9 mouse cellular contexts compared by ENCODE assay signal in genomic region chr6:127768621-127769274, GRCm38 (mm10). TPM values are rescaled to one million over a fixed set of nuclear protein-coding genes. Genes with fewer than 3 reads are reported as not detected.
A peak's percentile ranks its signal among the peaks of the same experiment; 100 is the strongest.
DNase-seq lines count a peak whose midpoint lies in the region; ATAC-seq and TF ChIP-seq lines count a peak whose summit lies in the region.
"Had no signal": no experiment of that assay in that cellular context is flagged by ENCODE, and none has a peak within 500 bp of the region (broad histone marks: within the 10 kb centered on the region; RNA-seq: fewer than 3 reads in every experiment).

No protein-coding gene starts in this region.

- H3K4me1 ChIP-seq in lung, postnatal 0 days (ENCODE audit: insufficient read depth, low read depth, low read length) = 0 out of 2 replicates have a peak, but pooled peaks cover 5% of the 10 kb centered on the region
- 0 out of 2 replicates have a peak, but pooled peaks cover 10% of the 10 kb centered on the region for H3K4me1 ChIP-seq in hindbrain, postnatal 0 days (ENCODE audit: insufficient read depth, low read length)

- TF ChIP-seq CTCF in lung, postnatal 0 days (IDR thresholded peaks at IDR 0.05) = no peak
- no peak for TF ChIP-seq CTCF in hindbrain, postnatal 0 days (IDR thresholded peaks at IDR 0.05; ENCODE audit: low read depth)

- H3K4me2 ChIP-seq in lung, postnatal 0 days (replicated peaks; ENCODE audit: low read depth, low read length) = peak overlapping the region; percentile 40
- H3K4me2 ChIP-seq in hindbrain, postnatal 0 days (ENCODE audit: low read depth, low read length) = peak overlapping the region; percentile 89

- H3K4me3 ChIP-seq in lung, postnatal 0 days (ENCODE audit: low read depth, low read length) = peak overlapping the region; percentile 12
- H3K4me3 ChIP-seq in hindbrain, postnatal 0 days (ENCODE audit: low read length) = peak overlapping the region; percentile 72

- ATAC-seq in lung, postnatal 0 days = no peak
- peak; percentile 10 for ATAC-seq in hindbrain, postnatal 0 days

- H3K27ac ChIP-seq in lung, postnatal 0 days (ENCODE audit: low read length) = no peak overlapping the region
- H3K27ac ChIP-seq in hindbrain, postnatal 0 days = peak overlapping the region; percentile 77

- H3K9ac ChIP-seq in lung, postnatal 0 days (replicated peaks; ENCODE audit: low read depth) = no peak overlapping the region
- H3K9ac ChIP-seq in hindbrain, postnatal 0 days (replicated peaks; ENCODE audit: low read length) = peak overlapping the region; percentile 67

- no peaks in the 10 kb centered on the region for H3K36me3 ChIP-seq in lung, postnatal 0 days (ENCODE audit: insufficient read depth, low read length)
- no peaks in the 10 kb centered on the region for H3K36me3 ChIP-seq in hindbrain, postnatal 0 days (ENCODE audit: insufficient read depth, low read length)

- TF ChIP-seq EP300 in lung, postnatal 0 days (IDR thresholded peaks at IDR 0.05) = no peak

- WGBS in lung, postnatal 0 days = 3% methylated on average over 47 of the region's 64 CpGs
- WGBS in hindbrain, postnatal 0 days = under 1% methylated on average over 46 of the region's 64 CpGs

- DNase-seq in adrenal gland, adult 2 months = peak; percentile 8
- no peak for DNase-seq in adrenal gland, adult 18-20 months (ENCODE audit: low spot score in 2 of 2)
- no peak for DNase-seq in lung, postnatal 0 days (ENCODE audit: low spot score)
- no peak for DNase-seq in lung, postnatal 10 days
- DNase-seq in hindbrain, postnatal 0 days (ENCODE audit: low spot score) = peak; percentile 61
- peak; percentile 68 for DNase-seq in neural tube, embryonic 10.5 days (ENCODE audit: extremely low spot score, low spot score)
- no peak for DNase-seq in yolk sac, embryonic 10.5 days (ENCODE audit: low spot score)
- no peak for DNase-seq in gastrocnemius, postnatal 25 days

- no peaks in the 10 kb centered on the region for H3K9me3 ChIP-seq in lung, postnatal 0 days (ENCODE audit: low read length)
- no peaks in the 10 kb centered on the region for H3K9me3 ChIP-seq in hindbrain, postnatal 0 days (ENCODE audit: low read length)

- peaks cover 46% of the 10 kb centered on the region for H3K27me3 ChIP-seq in lung, postnatal 0 days (replicated peaks; ENCODE audit: insufficient read depth, low read length)
- H3K27me3 ChIP-seq in hindbrain, postnatal 0 days (ENCODE audit: insufficient read depth, low read length) = no peaks in the 10 kb centered on the region

RNA-seq across cellular contexts. Expression of gene Prmt8, which starts 0.5 kb away (rescaled TPM):
- not detected for total RNA-seq in adrenal gland, adult 2 months (2021)
- not detected in 2 replicates for polyA plus RNA-seq in adrenal gland, adult 2 months (2012; rRNA removed)
- not detected for total RNA-seq in adrenal gland, adult 18-20 months (2021)
- 0.39 and 0.80 TPM in 2 replicates for polyA plus RNA-seq in lung, postnatal 0 days (2015; fragmentation: Nextera tagmentation; extraction: Ambion mirVana)
- 24.9 and 28.7 TPM in 2 replicates for total RNA-seq in hindbrain, postnatal 0 days (2014; rRNA removed)
- polyA plus RNA-seq in hindbrain, postnatal 0 days (2015; fragmentation: Nextera tagmentation; extraction: Ambion mirVana) = 31.7 and 35.5 TPM in 2 replicates
- not detected for total RNA-seq in gastrocnemius, postnatal 25 days (2021)
- total RNA-seq: liver, adult 2 months had no signal
- polyA plus RNA-seq: liver, adult 2 months had no signal

Comparison
In these comparisons a context has a peak if more than half of its experiments do, and no peak if none do; other contexts are left out.
1. DNase-seq: peak in adrenal gland, adult 2 months (single experiment), hindbrain, postnatal 0 days (single experiment) and neural tube, embryonic 10.5 days (single experiment); none in adrenal gland, adult 18-20 months (0 of 2), lung, postnatal 0 days (single experiment), lung, postnatal 10 days (single experiment), yolk sac, embryonic 10.5 days (single experiment) and gastrocnemius, postnatal 25 days (single experiment).
2. RNA of gene Prmt8, which starts 0.5 kb away (total RNA-seq): 24.9 to 28.7 TPM in hindbrain, postnatal 0 days; not detected in adrenal gland, adult 2 months, not detected in gastrocnemius, postnatal 25 days and not detected in adrenal gland, adult 18-20 months; every median in the first group is over 10 times any median in the second.